In genomic region chr11:61468534-61468933, GRCm38 (mm10) we compare ENCODE assay signal across 17 mouse cellular contexts. TPM values are rescaled to one million over a fixed set of nuclear protein-coding genes. Genes with fewer than 3 reads are reported as not detected.
DNase-seq lines count a peak whose midpoint lies in the region; ATAC-seq lines count a peak whose summit lies in the region.
"Had no signal": no experiment of that assay in that cellular context is flagged by ENCODE, and none has a peak within 500 bp of the region (broad histone marks: within the 10 kb centered on the region; RNA-seq: fewer than 3 reads in every experiment).

No protein-coding gene starts in this region.

- peak overlapping the region; percentile 70 for H3K27ac ChIP-seq in lung, embryonic 16.5 days (ENCODE audit: low read length)
- H3K27ac ChIP-seq: heart, embryonic 13.5 days; liver, embryonic 13.5 days; midbrain, embryonic 15.5 days; neural tube, embryonic 13.5 days had no signal

- peak; percentile 92 for ATAC-seq in cerebellum, adult (ENCODE audit: insufficient number of reproducible peaks, low FRiP score, low TSS enrichment)
- peak; percentile 84 for ATAC-seq in lung, embryonic 16.5 days (ENCODE audit: low read depth)
- ATAC-seq in monocyte, adult 5-6 weeks (replicated peaks; ENCODE audit: insufficient number of reproducible peaks, low FRiP score, low TSS enrichment, poor library complexity, severe bottlenecking): 0 out of 2 replicates have a peak, but pooled peaks have one; percentile 31
- ATAC-seq: midbrain, embryonic 15.5 days; Patski had no signal

- H3K9me3 ChIP-seq in lung, embryonic 16.5 days (ENCODE audit: control insufficient read depth, low read length): peaks cover 4% of the 10 kb centered on the region; the same call in 1 of the 2 replicates
- H3K9me3 ChIP-seq: liver, embryonic 13.5 days; midbrain, embryonic 15.5 days; neural tube, embryonic 13.5 days had no signal

- no peak overlapping the region for H3K4me2 ChIP-seq in lung, embryonic 16.5 days (ENCODE audit: low read depth, low read length)
- H3K4me2 ChIP-seq: heart, embryonic 13.5 days; liver, embryonic 13.5 days; midbrain, embryonic 15.5 days; neural tube, embryonic 13.5 days had no signal

- no peaks in the 10 kb centered on the region for H3K36me3 ChIP-seq in lung, embryonic 16.5 days (ENCODE audit: control insufficient read depth, insufficient read depth, low read length)
- H3K36me3 ChIP-seq: heart, embryonic 13.5 days; liver, embryonic 13.5 days; midbrain, embryonic 15.5 days; neural tube, embryonic 13.5 days had no signal

- no peak overlapping the region for H3K9ac ChIP-seq in lung, embryonic 16.5 days (ENCODE audit: low read length)
- H3K9ac ChIP-seq: heart, embryonic 13.5 days; liver, embryonic 13.5 days; midbrain, embryonic 15.5 days; neural tube, embryonic 13.5 days had no signal

- 58% methylated on average over 4 of the region's 4 CpGs for WGBS in lung, embryonic 16.5 days

- no peaks in the 10 kb centered on the region for H3K27me3 ChIP-seq in lung, embryonic 16.5 days (ENCODE audit: control insufficient read depth, insufficient read depth, low read depth, low read length)
- H3K27me3 ChIP-seq: heart, embryonic 13.5 days; liver, embryonic 13.5 days; midbrain, embryonic 15.5 days; neural tube, embryonic 13.5 days had no signal

- peaks cover 17% of the 10 kb centered on the region for H3K4me1 ChIP-seq in lung, embryonic 16.5 days (replicated peaks; ENCODE audit: control insufficient read depth, insufficient read depth, low read length)
- H3K4me1 ChIP-seq: heart, embryonic 13.5 days; liver, embryonic 13.5 days; midbrain, embryonic 15.5 days; neural tube, embryonic 13.5 days had no signal

- no peak for DNase-seq in cerebellum, postnatal 4 days (ENCODE audit: low spot score in 2 of 2)
- no peak for DNase-seq in lung, postnatal 25 days (ENCODE audit: low spot score)
- DNase-seq in cerebellum, postnatal 25 days: peak; percentile 91 to 95
- no peak for DNase-seq in liver
- no peak for DNase-seq in yolk sac, embryonic 10.5 days (ENCODE audit: low spot score)
- DNase-seq: gastrocnemius, postnatal 25 days; kidney, adult 9 months; liver, embryonic 13.5 days had no signal

- H3K4me3 ChIP-seq in lung, embryonic 16.5 days (ENCODE audit: low read length): no peak overlapping the region
- H3K4me3 ChIP-seq: erythroblast, embryonic 14.5 days; heart, embryonic 13.5 days; liver, embryonic 13.5 days; midbrain, embryonic 15.5 days; neural tube, embryonic 13.5 days had no signal

RNA-seq across cellular contexts. Expression of gene Rnf112, which starts 14.6 kb away (rescaled TPM):
- 0.78 and 1.2 TPM in 2 replicates for polyA plus RNA-seq in lung, embryonic 16.5 days (2015; fragmentation: Nextera tagmentation; extraction: Ambion mirVana)
- total RNA-seq in monocyte, adult 5-6 weeks (2017): not detected in 3 replicates
- polyA plus RNA-seq: erythroblast, embryonic 14.5 days; Patski; thymus, postnatal 0 days had no signal

RNA-seq across cellular contexts. Expression of gene Mfap4, which starts 16.7 kb away (rescaled TPM):
- 1,630 and 1,660 TPM in 2 replicates for polyA plus RNA-seq in lung, embryonic 16.5 days (2015; fragmentation: Nextera tagmentation; extraction: Ambion mirVana)
- total RNA-seq in monocyte, adult 5-6 weeks (2017): not detected in 3 replicates
- polyA plus RNA-seq: erythroblast, embryonic 14.5 days; Patski had no signal

RNA-seq across cellular contexts. Expression of gene Mapk7, which starts 25.7 kb away (rescaled TPM):
- polyA plus RNA-seq in lung, embryonic 16.5 days (2015; fragmentation: Nextera tagmentation; extraction: Ambion mirVana): 59.6 and 61.8 TPM in 2 replicates
- total RNA-seq in monocyte, adult 5-6 weeks (2017): 14.7 to 31.5 TPM (median 15.7 TPM) in 3 replicates

RNA-seq across cellular contexts. Expression of gene B9d1, which starts 36.4 kb away (rescaled TPM):
- 47.3 and 47.9 TPM in 2 replicates for polyA plus RNA-seq in lung, embryonic 16.5 days (2015; fragmentation: Nextera tagmentation; extraction: Ambion mirVana)
- total RNA-seq in monocyte, adult 5-6 weeks (2017): not detected in 3 replicates

Comparison
In these comparisons a context has a peak if more than half of its experiments do, and no peak if none do; other contexts are left out.
1. DNase-seq: peak in cerebellum, postnatal 25 days (2 of 2); none in cerebellum, postnatal 4 days (0 of 2), lung, postnatal 25 days (single experiment), liver (single experiment) and yolk sac, embryonic 10.5 days (single experiment).
2. ATAC-seq: peak in every context shown above with its lines; median percentile 92 in cerebellum, adult; 84 in lung, embryonic 16.5 days; 31 in monocyte, adult 5-6 weeks.